Mouse (Mus musculus) spleen, postnatal 0 days (tissue): ENCODE results near the gene Eif3b. TPM values are rescaled to one million over a fixed set of nuclear protein-coding genes. Genes with fewer than 3 reads are reported as not detected.

Source experiments
- polyA plus RNA-seq: library from polyadenylated mRNA; unstranded; fragments of >200 nt; fragmentation: Nextera tagmentation; extraction: Ambion mirVana; gene quantifications from 2 replicates; pipeline ENCODE4 v1.2.1, GENCODE M21; 2015

Gene Eif3b
- 66.4 and 73.4 TPM in 2 replicates for polyA plus RNA-seq

DNA sequence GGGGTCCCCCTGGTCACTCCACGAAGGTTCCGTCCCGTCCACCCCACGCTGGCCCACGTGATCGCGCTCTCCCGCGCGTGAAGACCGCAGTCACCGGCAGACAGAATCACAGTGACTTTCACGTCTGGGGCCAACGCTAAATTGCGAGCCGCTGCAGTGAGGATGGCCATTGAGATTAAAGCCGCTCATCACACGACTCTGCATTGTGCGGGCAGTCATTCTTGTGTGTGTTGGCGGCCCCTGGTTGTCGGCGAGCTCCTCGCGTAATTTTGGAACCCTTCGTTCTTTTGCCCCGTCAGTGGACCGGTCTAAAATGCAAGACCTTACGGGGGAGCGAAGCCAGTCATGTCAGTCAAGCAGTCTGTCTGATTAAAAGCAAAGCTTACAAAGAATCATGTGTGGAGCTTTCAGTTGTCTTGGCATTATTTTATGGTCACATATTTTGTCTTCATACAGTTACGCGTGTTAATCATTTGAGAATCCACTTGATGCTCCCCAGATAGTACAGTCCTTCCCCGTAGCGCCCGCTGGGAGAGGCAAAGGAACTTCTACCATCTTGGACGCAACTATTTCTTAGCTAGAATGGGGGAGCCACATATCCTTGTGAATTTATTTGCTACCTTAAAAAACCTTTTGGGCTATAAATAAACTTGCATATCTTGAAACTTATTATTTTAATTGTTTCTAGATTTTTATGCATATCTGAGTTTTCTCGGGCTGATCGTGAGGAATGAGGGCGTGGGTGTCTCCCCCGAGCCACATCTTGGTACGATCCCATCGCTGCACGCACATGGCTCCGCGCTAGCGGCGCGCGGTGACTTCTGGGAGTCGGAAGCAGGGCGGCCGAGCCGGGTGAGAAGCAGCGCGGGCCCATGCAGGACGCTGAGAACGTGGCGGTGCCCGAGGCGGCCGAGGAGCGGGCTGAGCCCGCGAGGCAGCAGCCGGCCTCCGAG is at the start of gene Eif3b:
Eif3b (plus strand) TSS at position 840 of the 953 bp plus-strand sequence.

DNA sequence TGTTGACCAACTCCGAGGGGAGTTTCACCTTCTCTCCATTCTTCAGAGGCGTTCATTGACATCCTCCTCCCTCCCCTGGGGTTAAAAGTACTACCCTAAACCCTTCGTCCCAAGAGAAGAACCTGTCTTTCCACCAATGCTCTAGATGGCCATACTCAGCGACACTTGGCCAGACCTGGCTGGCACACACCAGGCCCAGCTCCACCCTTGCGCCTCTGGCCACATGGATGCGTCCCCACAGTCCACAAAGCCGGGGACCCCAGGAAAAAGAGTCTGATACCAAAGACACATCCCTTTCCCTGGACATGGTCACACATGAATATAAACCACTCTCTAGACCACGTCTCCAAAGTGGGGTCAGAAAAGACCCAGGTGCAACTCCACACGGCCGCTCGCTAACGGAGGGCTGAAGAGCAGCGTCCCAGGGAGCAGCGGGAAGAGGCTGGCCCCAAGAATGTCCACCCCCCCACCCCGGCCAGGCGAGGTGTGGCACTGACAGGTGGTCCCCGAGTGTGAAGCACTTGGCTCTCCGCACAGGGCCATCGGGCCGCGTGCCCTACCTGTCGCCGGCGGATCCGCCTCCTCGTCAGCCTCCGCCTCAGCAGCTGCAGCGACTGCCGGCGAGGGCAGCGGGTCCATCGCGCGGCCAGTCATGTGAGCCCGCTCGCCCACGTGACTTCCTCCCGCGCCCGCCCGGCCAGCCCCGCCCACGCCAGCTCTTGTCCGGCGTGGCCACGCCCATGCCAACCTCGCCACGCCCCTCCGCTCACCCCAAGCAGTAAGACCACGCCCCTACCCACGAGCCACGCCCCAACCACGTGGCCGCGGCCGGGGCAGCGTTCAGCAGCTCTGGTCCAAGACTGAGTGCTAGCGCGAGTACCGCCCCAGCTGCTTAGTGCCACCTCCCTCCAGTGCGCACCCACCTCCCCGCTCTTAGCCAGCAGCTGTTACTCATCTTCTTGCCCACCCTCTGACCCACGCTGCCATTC is 30.2 kb upstream of the Eif3b start, which contains the start of gene Snx8:
Snx8 (minus strand) TSS at position 675 of the 989 bp plus-strand sequence.

DNA sequence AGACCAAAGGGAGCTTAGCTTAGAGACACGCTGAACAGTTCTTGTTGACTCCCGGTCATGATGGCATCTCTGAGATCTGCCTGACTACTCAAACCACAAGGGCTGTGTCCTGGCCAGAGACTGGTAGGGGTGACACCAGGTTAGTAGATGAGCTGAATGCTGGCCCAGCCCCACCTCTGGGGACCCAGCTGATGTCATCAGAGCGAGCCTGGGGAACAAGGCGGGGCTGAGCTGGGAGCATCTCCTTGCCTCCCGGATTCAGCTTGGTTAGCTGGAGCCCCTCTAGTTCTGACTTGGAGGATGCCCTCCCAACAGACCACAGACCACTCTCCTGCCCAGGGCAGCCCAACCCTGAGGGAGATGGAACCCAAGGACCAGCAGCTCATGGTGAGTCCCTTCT is 26.2 kb downstream of the Eif3b start, which contains the start of gene Gm4869:
Gm4869 (plus strand) TSS at position 301 of the 400 bp plus-strand sequence.

Other genes with a start within 250 kb of the Eif3b start
- 19.6 and 20.8 TPM in 2 replicates for gene Mad1l1, start 97.8 kb upstream of the Eif3b start, polyA plus RNA-seq
- gene Nudt1, start 97.7 kb upstream of the Eif3b start, polyA plus RNA-seq: 30.8 and 32.4 TPM in 2 replicates
- 10.1 and 11.0 TPM in 2 replicates for gene Mrm2, start 87.4 kb upstream of the Eif3b start, polyA plus RNA-seq
- 9.1 and 10.0 TPM in 2 replicates for gene Snx8, start 30.1 kb upstream of the Eif3b start, polyA plus RNA-seq
- not detected in 2 replicates for gene Gm4869, start 26.3 kb downstream of the Eif3b start, polyA plus RNA-seq
- gene Chst12, start 86.2 kb downstream of the Eif3b start, polyA plus RNA-seq: 14.2 and 19.5 TPM in 2 replicates
- gene Grifin, start 145.7 kb downstream of the Eif3b start, polyA plus RNA-seq: 0.42 TPM in 1 of 2 replicates, not detected in the other
- 14.0 and 18.7 TPM in 2 replicates for gene Lfng, start 188.0 kb downstream of the Eif3b start, polyA plus RNA-seq
- gene Ttyh3, start 229.7 kb downstream of the Eif3b start, polyA plus RNA-seq: 11.5 and 13.7 TPM in 2 replicates